Mouse (Mus musculus): ENCODE measurements around the gene Pcyt2.

GRCm38 (mm10) chr11:120603545-120603944 lies 14.2 kb downstream of the Pcyt2 start:
- TF ChIP-seq POLR2A (IDR thresholded peaks at IDR 0.05; ENCODE audit: control insufficient read depth, extremely low read depth, insufficient read depth, low read length, poor library complexity) (no peak), CTCF (IDR thresholded peaks at IDR 0.05; ENCODE audit: borderline replicate concordance, control insufficient read depth, extremely low read depth, insufficient read depth, low read length, poor library complexity) (no peak)
